Mouse (Mus musculus): ENCODE measurements at regions not wholly inside any gene's neighbourhood (a gene's known extent, or its start where the extent isn't known, plus 50 kb on each side); places are given as distances from the start of the nearest gene placed in this dataset.
"Not testable (repeated sequence)": the region's sequence is repeated elsewhere in the genome, so short reads cannot be mapped to it uniquely, and the experiment has no call there.

DNA sequence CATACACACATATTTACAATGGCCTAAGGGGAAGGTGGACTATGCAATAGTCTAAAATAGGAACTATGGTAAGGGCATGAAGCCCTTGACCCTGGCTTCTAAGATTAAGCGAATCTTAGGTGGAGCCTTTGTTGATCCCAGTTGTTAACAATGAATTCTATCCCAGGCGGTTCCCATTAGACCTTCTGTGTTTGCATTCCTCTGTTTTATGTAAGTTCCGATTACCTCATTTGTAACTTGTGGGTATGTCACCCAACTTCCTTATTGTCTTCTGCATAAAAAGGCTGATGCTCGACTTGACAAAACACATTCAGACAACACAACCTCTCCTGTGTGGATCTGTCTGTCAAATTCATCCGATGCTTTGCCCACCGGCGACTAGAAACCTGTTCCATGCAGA is 335.6 kb downstream of the Gm11232 start:
- DNase-seq (ENCODE audit: low spot score in 2 of 2) = not testable (repeated sequence)

DNA sequence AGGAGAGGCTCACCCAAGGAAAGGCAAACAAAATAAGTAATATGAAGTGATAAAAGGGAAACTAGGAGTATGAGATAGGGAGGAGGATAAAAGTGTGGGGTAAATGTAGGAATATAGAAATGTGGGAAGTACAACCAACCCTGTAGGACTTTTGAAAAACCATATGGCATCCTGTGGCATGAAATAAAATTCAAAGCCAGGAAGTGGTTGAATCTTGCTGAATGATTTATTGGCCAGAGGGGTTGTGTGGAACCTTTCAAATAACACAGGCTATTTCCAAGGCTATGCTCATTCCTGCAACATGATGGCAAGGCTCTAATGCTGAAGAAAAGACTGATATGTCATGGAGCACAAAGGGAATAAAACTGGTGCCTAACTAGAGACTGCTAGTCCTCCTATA is 347.9 kb downstream of the Gm11232 start:
- DNase-seq (ENCODE audit: low spot score in 2 of 2) = no peak

DNA sequence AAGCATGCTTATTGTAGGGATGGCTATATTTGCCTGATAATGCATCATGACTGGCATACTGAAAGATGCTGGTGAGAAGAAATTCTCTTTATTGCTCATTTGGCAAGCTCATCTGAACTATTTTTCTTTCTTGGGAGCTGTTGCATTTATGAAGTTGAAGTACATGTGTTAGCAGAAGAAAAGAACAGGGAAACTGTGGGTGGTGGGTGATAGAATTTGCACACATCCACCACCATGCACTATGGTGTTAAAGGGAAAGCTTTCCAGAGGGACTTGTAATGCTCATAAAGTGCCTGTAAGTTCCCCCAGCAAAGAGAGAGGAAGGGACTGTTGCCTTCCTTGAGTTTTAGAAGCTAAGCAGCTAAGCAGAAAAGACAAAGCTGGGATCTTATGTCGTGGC is 367.3 kb downstream of the Gm11232 start:
- no peak for DNase-seq (ENCODE audit: low spot score in 2 of 2)

DNA sequence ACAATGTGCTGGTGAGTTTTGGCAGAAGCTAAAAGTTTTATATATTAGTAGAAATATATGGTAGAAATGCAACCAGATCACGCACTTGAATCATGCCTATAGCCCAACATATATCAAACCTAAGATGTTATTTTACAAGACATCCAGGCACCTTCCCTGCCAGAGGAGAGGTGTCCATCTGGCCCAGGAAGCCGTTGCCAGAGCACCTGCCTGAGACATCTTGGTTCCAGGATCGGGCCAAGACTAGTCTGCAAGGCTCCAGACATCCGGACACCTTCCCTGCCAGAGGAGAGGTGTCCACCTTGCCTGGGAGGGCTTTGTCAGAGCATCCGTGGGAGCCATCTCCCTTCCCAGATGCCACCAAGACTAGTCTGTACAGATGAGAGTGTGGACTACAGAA is 388.5 kb downstream of the Gm11232 start:
- DNase-seq (ENCODE audit: low spot score in 2 of 2) = no peak

DNA sequence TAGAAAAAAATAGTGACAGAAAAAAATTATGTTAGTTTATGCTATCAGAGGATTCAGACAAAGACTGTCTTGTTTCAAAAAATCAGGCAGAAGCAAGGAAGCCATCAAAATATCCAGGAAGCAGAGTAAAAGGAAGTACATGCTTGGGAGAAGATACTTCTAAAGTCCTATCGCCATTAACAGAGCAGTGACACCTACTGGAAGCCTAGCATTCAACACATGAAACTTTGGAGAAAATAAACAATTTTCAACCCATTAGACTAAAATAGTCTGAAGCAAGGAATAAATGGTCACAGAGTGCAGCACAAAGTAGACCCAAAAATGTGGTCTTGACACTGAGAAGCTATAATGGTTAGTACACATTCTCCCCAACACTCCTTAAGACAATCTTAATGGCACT is 394.0 kb downstream of the Gm11232 start:
- DNase-seq (ENCODE audit: low spot score in 2 of 2) = no peak

DNA sequence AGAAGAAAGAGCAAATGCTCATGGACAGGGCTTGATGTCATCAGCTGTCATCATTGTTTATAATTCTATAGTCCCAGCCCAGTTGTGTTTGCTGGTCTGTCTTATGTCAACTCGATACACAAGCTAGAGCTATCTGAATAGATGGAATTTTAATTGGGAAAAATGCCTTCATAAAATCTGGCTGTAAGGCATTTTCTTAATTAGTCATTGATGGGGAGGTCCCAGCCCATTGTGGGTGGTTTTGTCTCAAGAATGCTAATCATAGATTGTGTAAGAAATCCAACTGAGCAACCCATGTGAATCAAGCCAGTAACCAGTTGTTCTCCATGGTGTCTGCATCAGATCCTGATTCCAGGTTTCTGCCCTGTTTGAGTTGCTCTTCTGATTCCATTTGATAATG is 400.1 kb downstream of the Gm11232 start:
- DNase-seq (ENCODE audit: low spot score in 2 of 2) = no peak

DNA sequence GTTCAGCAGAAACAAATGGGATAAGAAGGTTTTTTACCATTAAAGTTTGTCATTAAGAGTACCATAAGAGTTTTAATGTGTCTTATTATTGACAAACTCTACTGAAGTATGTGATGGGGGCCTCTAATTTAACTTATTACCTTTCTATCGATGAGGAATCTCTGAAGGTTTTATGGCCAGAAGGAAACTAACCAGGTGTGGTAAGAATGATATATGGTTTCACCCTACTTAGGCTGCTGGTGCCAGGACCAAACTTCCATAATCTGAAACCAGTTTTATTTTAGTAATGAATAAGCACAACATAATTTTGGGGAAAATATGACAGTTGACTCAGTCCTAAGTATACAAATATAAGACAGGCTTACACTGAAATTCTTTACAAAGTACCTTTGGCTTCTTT is 401.1 kb downstream of the Gm11232 start:
- no peak for DNase-seq (ENCODE audit: low spot score in 2 of 2)

DNA sequence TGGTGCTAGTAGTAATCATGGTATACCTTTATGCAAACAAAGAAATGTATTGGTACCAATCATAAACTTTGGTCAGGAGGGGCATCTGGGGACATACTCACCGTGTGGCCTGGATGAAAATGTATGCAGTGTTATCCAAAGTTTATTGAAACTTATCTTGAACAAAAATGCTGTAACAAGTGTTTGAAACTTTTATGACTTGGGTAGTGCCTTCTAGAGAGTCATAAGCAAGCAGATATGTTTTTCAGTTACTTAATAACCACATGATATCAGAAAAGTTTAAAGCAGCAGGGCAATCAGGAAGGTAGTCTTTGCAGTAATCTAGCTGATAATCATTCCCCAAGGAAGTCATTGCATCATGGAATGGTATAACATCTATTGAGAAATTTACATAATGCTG is 401.5 kb downstream of the Gm11232 start:
- no peak for DNase-seq (ENCODE audit: low spot score in 2 of 2)

DNA sequence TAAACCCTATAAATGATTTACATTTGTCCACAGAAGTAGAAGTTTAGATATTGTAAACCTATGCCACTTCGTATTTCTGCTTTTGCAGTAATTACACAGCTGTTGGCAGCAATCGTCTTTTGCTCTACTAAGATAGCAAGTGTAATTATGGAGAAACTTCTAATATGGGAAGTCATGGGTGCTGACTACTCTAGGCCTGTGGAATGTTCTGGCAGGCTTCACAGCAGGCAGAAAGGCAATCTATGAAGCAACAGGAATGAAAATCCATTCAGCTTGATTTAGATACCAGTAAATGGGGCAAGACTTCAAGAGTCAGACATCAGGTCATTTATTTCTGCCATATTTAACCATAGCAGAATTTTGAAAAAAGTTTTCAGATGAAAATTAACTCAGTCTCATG is 405.9 kb downstream of the Gm11232 start:
- no peak for DNase-seq (ENCODE audit: low spot score in 2 of 2)

DNA sequence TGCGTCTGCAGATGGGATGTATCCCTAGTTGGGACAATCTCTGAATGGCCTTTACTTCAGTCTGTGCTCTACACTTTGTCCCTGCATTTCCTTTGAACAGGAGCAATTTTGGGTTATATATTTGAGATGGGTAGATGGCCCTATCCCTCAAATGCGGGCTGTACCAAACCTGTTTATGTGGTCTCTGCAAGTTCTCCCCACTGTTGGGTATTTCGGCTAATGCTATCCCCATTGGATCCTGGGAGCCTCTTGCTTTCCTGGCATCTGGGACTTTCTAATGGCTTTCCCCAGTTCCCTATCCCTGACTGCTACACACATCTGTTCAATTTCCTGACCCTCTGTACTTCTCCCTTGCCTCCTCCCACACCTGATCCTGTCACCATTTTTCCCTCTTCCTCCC is 414.7 kb downstream of the Gm11232 start:
- DNase-seq (ENCODE audit: low spot score in 2 of 2) = no peak

DNA sequence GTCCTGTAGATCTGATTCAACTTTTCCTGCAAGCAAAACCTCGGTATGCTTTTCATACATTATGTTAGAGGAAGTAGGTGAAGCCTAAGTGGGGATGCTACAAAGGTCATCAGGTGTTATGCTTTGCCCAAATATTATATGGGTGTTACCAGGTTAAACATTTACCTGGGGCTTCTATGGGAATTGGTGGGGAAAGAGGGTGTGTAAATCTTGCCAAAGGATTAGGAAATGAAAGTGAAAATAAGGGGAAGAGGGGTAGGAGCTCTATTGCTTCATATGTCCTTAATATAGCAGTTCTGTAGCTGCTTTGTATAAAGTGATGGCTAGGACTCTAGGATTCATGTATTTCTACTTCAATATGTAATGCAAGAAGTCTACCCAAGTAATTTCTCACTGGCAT is 419.2 kb downstream of the Gm11232 start:
- no peak for DNase-seq (ENCODE audit: low spot score in 2 of 2)

DNA sequence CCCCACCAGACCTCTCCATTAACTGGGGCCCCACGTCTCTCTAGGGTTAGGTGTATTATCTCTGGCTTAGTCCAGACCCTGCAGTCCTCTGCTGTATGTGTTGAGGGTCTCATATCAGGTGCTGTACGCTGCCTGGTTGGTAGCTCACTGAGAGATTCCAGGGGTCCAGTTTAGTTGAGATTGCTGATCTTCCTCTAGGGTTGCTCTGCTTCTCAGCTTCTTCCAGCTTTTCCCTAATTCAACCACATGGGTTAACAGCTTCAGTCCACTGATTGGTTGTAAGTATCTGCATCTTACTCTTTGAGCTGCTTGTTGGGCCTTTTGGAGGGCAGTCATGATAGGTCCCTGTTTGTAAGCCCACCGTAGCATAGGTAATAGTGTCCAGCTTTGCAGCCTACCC is 425.1 kb downstream of the Gm11232 start:
- DNase-seq (ENCODE audit: low spot score in 2 of 2) = no peak

DNA sequence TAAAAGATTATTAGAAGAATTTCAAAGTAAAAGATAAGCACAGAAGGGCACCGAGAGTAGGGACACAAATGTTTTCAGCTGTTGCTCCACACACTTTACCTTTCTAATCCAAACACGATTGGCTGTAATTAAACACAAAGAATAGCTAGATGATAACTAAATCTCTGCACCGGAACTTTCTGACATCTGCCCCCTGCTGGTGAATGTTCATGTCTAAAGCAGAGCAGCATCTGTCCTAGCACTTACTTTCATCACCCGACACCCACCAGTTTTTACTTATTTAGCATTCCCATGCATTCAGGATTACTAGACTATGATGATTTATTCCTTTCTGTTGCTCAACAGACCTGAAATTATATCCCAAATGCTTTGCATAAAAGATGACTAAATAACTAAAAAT is 425.7 kb downstream of the Gm11232 start:
- DNase-seq (ENCODE audit: low spot score in 2 of 2) = no peak

DNA sequence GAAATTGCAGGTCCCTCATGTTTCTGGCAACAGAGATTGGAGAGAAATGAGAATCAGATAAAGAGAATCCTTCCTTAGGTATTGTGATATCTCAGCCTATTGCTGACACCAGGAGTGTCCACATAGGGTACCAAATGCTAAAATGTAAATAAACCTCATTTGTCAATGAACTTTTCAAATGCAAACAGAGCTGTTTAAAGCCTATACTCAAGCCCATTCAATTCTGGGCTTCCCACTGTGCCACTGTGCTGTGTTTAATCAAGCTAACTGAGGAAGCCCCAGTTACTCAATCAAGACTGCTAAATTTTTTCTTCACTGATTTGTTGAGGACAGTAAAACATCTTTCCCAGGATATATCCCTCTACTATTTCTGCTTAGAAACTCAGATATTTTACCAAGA is 441.2 kb downstream of the Gm11232 start:
- no peak for DNase-seq (ENCODE audit: low spot score in 2 of 2)

DNA sequence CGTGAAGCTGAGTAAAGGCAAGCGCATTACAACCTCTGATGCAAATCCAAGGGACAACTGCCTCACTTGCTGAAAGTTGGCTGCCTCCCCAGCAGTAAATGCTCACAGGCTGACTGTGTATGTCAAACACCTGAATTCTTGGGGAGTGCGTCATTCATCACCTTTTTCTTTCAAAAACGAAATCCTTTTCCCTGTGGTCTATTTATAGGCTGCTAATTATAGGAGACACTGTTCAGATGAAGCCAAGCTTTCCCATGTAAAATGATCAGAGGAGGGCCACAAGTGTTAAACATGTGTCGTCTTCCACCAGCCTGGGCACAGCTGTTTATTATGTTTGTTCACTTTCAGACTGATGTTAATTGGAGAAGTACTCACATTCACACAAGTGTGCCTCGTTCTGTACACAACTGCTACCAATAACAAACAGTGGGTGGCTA is 450.6 kb downstream of the Gm11232 start:
- DNase-seq (ENCODE audit: low spot score in 2 of 2) = no peak

DNA sequence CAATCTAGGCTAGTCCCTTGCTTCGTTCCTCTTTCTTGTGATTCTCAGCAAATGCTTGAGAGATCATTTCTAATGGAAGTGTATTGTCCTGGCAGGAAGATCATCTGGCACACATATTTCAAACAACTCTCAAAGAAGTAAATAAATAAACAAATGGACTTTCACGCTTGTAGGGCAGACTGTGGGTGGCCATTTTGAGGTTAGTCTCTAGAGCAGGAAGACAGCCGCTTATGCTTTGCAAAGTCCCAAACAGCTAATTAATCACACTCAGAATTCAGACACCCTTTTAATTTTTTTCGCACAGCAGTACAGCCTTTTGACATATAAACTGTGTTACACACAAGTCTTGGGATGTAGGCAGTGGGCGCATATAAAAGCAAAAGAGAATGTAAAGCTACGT is 451.1 kb downstream of the Gm11232 start:
- no peak for DNase-seq (ENCODE audit: low spot score in 2 of 2)

DNA sequence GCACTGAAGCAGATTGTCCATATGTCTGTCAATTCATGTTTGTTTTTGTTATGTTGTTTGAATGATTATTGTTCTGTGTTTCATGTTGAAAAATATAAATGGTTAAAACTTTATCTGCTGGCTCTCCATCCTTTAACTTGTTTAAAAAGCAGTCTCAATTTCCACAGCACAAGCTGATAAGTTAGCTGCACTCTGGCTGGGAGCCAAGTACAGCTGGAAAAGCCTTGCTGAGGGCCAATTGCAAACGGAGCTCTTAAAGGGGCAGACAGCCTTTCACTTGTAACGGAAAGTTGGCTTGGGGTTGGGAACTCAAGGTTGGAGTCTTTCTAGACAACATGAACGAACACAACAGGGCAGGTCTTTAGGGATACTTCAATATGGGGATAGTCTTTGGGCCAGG is 462.0 kb downstream of the Gm11232 start:
- not testable (repeated sequence) for DNase-seq (ENCODE audit: low spot score in 2 of 2)

DNA sequence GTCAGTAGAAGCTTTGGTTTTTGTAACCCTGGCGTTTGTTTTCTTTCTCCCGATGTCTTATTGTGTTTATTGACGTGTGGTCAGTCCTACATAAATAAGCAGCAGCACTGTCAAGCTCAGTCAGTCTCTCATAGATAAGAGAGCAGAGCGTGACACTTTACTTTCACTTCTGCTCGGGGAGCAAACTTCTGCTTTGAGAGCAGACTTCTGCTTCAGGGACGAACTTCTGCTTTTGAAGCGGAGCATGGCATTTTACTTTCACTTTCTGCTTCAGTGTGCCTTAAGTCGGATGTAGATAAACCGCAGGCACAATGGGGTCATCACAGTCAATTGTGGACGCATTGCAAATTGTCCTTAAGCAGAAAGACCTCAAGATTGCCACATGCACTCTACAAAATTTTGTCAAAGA is 466.0 kb downstream of the Gm11232 start:
- no peak for DNase-seq (ENCODE audit: low spot score in 2 of 2)

DNA sequence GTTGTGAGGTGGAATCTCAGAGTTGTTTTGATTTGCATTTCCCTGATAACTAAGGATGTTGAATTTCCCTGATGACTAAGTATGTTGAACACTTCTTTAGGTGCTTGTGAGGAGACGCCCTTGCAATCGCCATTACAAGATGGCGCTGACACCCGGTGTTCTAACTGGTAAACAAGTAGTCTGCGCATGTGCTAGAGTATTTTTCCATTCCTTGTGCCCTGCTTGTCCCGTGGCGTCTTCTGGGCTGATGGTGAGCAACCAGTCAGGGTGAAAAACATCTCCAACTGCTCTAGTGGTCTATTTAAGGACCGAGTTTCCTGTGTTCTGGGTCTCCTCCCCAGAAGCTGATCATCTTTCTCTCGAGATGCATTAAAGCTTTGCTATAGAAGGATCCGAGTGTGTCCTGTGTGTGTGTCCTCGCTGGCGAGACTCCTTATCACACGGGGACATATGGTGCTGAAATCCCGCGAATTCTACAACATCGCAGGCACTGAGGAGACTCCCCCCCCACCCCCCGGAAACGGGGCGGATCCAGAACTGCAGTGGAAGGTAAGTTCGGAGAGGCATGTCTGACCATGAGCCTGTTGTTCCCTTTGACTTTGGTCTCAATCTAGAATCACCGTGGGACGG is 466.5 kb downstream of the Gm11232 start:
- DNase-seq (ENCODE audit: low spot score in 2 of 2) = not testable (repeated sequence)

DNA sequence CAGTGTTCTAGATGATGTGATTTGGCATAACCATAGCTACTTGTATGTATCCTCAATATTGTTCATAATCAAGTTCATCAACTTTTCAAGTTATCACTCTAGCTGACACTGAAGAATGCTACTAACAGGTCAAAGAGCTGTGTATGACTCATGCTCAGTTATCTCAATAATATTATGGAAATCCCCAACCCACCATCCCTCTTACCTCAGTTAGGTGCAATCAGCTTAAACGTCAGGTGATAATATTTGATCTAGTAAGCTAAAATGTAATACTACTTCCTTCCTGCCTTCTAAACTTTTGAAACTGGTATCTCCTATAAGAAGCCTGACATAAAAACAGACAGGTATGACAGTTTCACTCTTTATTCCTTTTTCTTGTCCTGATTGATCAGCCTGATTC is 474.6 kb downstream of the Gm11232 start:
- DNase-seq (ENCODE audit: low spot score in 2 of 2) = no peak

DNA sequence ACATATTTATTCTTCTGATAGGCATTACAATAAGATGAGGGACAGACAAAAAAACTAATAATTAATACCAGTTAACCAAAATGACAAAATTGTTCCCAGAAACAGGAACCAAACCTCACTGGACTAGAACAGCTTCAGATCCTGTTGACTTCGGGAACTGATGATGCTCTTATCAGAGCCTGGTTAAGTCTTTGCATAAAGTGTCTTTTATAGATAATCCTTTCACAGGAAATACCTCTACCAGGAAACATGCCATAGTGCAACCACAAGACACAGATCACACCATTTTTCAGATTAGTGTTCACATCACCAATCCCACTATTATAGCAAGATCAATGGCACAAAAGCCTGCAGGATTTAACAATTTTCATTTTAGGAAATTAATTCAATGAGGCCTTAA is 478.1 kb downstream of the Gm11232 start:
- DNase-seq (ENCODE audit: low spot score in 2 of 2) = no peak

DNA sequence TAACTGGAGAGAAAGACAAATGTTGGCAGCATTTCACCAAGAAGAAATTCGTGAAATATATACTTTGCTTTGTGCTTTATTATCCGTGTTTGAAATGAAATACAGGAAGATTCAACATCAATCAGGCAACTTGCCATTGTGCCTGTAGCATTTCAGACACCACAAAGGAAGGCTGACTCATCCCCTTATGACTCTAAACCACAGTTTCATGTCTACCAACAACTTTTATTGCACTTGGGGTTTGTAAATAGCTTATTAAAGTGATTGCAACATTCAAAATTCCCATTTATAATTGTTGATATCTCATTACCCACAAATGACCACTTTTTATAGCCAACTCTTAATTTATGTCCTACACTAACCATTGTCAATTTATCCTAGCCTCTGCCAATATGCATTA is 497.9 kb downstream of the Gm11232 start:
- no peak for DNase-seq (ENCODE audit: low spot score in 2 of 2)

DNA sequence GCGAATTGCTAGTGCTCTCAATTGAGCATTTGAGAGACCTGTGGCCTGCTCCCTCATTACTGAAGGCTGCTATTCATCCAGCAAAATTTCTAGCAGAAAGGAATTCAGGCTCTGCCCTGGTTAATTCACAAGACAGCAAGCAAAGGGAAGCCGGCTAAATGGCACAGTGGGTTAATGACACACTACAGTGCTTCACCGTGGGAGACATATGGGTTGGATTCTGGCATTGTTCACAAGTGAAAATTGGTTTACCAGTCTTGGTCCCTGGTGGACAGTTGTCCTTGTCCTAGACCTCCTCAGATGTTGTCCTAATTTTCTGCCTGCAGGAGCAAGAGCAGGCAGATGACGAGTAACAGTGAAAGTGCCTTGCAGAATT is 527.3 kb downstream of the Gm11232 start:
- DNase-seq (ENCODE audit: low spot score in 2 of 2) = no peak

DNA sequence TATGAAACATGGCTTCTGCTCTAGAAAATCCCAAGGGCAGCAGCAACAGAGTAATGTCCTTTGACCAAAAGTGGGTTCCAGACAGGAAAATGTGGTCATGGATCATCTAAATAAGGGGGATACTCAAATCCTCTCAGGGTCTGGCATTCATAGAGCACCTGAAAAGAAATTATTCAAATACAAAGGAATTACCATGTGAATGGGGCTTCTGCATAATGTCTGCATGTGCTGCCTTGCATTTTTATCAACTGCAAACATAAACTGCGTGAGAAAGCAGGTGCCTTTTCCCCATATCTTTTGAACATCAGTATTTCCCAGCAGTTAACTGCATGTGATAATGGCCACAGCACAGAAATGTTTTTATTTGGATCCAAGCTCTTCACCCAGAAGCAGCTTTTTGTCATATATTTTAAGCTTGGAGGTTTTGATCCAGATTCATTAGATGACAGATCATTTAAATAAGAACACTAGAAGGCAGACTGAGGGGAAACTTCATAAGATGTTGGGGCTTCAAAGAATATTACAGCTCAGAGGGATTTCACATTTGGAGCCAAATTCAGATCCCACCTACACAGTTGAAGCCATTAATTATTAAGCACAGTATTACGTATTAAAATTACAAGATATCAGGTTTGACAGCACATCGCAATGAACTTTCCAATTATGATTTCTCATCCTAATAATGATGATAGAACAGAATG is 527.8 kb downstream of the Gm11232 start:
- DNase-seq (ENCODE audit: low spot score in 2 of 2) = no peak

Measured in urinary bladder, postnatal 4 days (tissue).